Mouse (Mus musculus) kidney, embryonic 14.5 days (tissue): ENCODE data around the gene Kif5a. TPM values are rescaled to one million over a fixed set of nuclear protein-coding genes. Genes with fewer than 3 reads are reported as not detected.
A peak's percentile ranks its signal among the peaks of the same experiment; 100 is the strongest.

Experiments used
- ATAC-seq: fragments of 200-750 bp; cut with Nextera tagmentation; 2 replicates; pipeline ENCODE4 v1.8.0; 2017; ENCODE audit warnings: moderate number of reproducible peaks, mild to moderate bottlenecking, moderate TSS enrichment, moderate library complexity; ENCODE audit not compliant: low FRiP score, low TSS enrichment
- H3K27ac ChIP-seq: fragments of 300-500 bp; sonication (generic); 2 replicates; pipeline ENCODE4 v1.5.1; 2014; ENCODE audit warnings: low read depth, mild to moderate bottlenecking, low read length, moderate library complexity, mixed read lengths
- H3K27me3 ChIP-seq: fragments of 300-500 bp; sonication (generic); 2 replicates; pipeline ENCODE4 v1.6.1; 2014; ENCODE audit warnings: mild to moderate bottlenecking, low read length; ENCODE audit not compliant: control insufficient read depth, insufficient read depth
- H3K36me3 ChIP-seq: fragments of 300-500 bp; sonication (generic); 2 replicates; pipeline ENCODE4 v1.6.1; 2014; ENCODE audit warnings: low read length, mixed read lengths; ENCODE audit not compliant: control insufficient read depth, insufficient read depth
- H3K4me1 ChIP-seq: fragments of 300-500 bp; sonication (generic); 2 replicates; pipeline ENCODE4 v1.6.1; 2014; ENCODE audit warnings: low read length, mixed read lengths; ENCODE audit not compliant: control insufficient read depth, insufficient read depth
- H3K4me2 ChIP-seq: fragments of 300-500 bp; sonication (generic); replicated peaks from 2 replicates; pipeline ENCODE4 v1.6.1; 2014; ENCODE audit warnings: low read depth, mild to moderate bottlenecking, low read length
- H3K4me3 ChIP-seq: fragments of 300-500 bp; sonication (generic); 2 replicates; pipeline ENCODE4 v1.5.1; 2014; ENCODE audit warnings: mild to moderate bottlenecking, low read length
- H3K9ac ChIP-seq: fragments of 300-500 bp; sonication (generic); 2 replicates; pipeline ENCODE4 v1.6.1; 2014; ENCODE audit warnings: low read depth, mild to moderate bottlenecking, low read length, moderate library complexity
- H3K9me3 ChIP-seq: fragments of 300-500 bp; sonication (generic); 2 replicates; pipeline ENCODE4 v1.6.1; 2016; ENCODE audit warnings: low read length; ENCODE audit not compliant: control insufficient read depth
- WGBS: fragments of 180-500 bp; shearing (Covaris S2); extraction: QIAGEN DNeasy Blood & Tissue Kit; methylation state at CpG from one replicate; pipeline ENCODE4 v1.1.7; 2014; 5-methylcytosine and 5-hydroxymethylcytosine counted together
- polyA plus RNA-seq: library from polyadenylated mRNA; unstranded; fragments of >200 nt; fragmentation: Nextera tagmentation; extraction: Ambion mirVana; gene quantifications from 2 replicates; pipeline ENCODE4 v1.2.1, GENCODE M21; 2014

Kif5a gene
- polyA plus RNA-seq, 1 experiment from 2014 or later, result 0.37 TPM

- Histone ChIP-seq H3K9me3 (no peaks in the 10 kb centered on the region), H3K4me1 (peaks cover 38% of the 10 kb centered on the region), H3K27me3 (no peaks in the 10 kb centered on the region), H3K9ac (peak overlapping the region; percentile 65), H3K4me2 (peak overlapping the region; percentile 90), H3K4me3 (peak overlapping the region; percentile 62), H3K36me3 (peaks cover 43% of the 10 kb centered on the region), H3K27ac (peak overlapping the region; percentile 98)
- peak; percentile 91 for ATAC-seq
- WGBS, result 0% methylated on average over 36 of the region's 47 CpGs
Observed at GRCm38 (mm10) chr10:127290307-127290929, 27.3 kb upstream of the Kif5a start.

- peak overlapping the region; percentile 62 for H3K4me3 ChIP-seq
- H3K4me2 ChIP-seq, result peak overlapping the region; percentile 90
- H3K4me1 ChIP-seq, result peaks cover 39% of the 10 kb centered on the region
- no peak for ATAC-seq
- H3K27me3 ChIP-seq, result no peaks in the 10 kb centered on the region
- peaks cover 43% of the 10 kb centered on the region for H3K36me3 ChIP-seq
- H3K9ac ChIP-seq, result peak overlapping the region; percentile 38; the same call in 1 of the 2 replicates
- H3K27ac ChIP-seq, result peak overlapping the region; percentile 98
- 2% methylated on average over 15 of the region's 15 CpGs for WGBS
- H3K9me3 ChIP-seq, result no peaks in the 10 kb centered on the region
Observed at GRCm38 (mm10) chr10:127289573-127290191, 26.5 kb upstream of the Kif5a start.

GRCm38 (mm10) chr10:127288800-127289572 is 25.8 kb upstream of the Kif5a start, which contains the start of gene Mbd6:
Gene Mbd6, minus strand, starts transcription at chr10:127289018.
- peaks cover 39% of the 10 kb centered on the region for H3K4me1 ChIP-seq
- peak; percentile 18 for ATAC-seq
- peaks cover 43% of the 10 kb centered on the region for H3K36me3 ChIP-seq
- H3K27me3 ChIP-seq, result no peaks in the 10 kb centered on the region
- peak within 1 kb of the TSS; percentile 90 for H3K4me2 ChIP-seq
- H3K9me3 ChIP-seq, result no peaks in the 10 kb centered on the region
- H3K4me3 ChIP-seq, result peak within 1 kb of the TSS; percentile 62
- H3K9ac ChIP-seq, result peak within 1 kb of the TSS; percentile 83
- peak within 1 kb of the TSS; percentile 98 for H3K27ac ChIP-seq
- under 1% methylated on average over 23 of the region's 65 CpGs for WGBS

- peak overlapping the region; percentile 90 for H3K4me2 ChIP-seq
- peak; percentile 28 for ATAC-seq
- peak overlapping the region; percentile 83 for H3K9ac ChIP-seq
- peaks cover 43% of the 10 kb centered on the region for H3K36me3 ChIP-seq
- peaks cover 39% of the 10 kb centered on the region for H3K4me1 ChIP-seq
- H3K27ac ChIP-seq, result peak overlapping the region; percentile 98
- under 1% methylated on average over 22 of the region's 28 CpGs for whole genome bisulfite sequencing
- H3K27me3 ChIP-seq, result no peaks in the 10 kb centered on the region
- H3K9me3 ChIP-seq, result no peaks in the 10 kb centered on the region
- H3K4me3 ChIP-seq, result peak overlapping the region; percentile 62
Observed at GRCm38 (mm10) chr10:127288328-127288799, 25.2 kb upstream of the Kif5a start.

- peak overlapping the region; percentile 62 for H3K4me3 ChIP-seq
- peak overlapping the region; percentile 98 for H3K27ac ChIP-seq
- H3K9ac ChIP-seq, result peak overlapping the region; percentile 83
- H3K4me1 ChIP-seq, result peaks cover 39% of the 10 kb centered on the region
- WGBS, result 0% methylated on average over 3 of the region's 3 CpGs
- H3K9me3 ChIP-seq, result no peaks in the 10 kb centered on the region
- H3K36me3 ChIP-seq, result peaks cover 45% of the 10 kb centered on the region
- peak overlapping the region; percentile 90 for H3K4me2 ChIP-seq
- no peak for ATAC-seq
- H3K27me3 ChIP-seq, result no peaks in the 10 kb centered on the region
Observed at GRCm38 (mm10) chr10:127287936-127288293, 24.8 kb upstream of the Kif5a start.

- Histone ChIP-seq H3K36me3 (peaks cover 50% of the 10 kb centered on the region), H3K27ac (peak overlapping the region; percentile 98; the same call in 1 of the 2 replicates), H3K4me2 (peak overlapping the region; percentile 90), H3K27me3 (no peaks in the 10 kb centered on the region), H3K4me3 (peak overlapping the region; percentile 62), H3K4me1 (peaks cover 39% of the 10 kb centered on the region), H3K9me3 (no peaks in the 10 kb centered on the region), H3K9ac (peak overlapping the region; percentile 83)
- WGBS, result 71% methylated on average over 15 of the region's 15 CpGs
- ATAC-seq, result no peak
Observed at GRCm38 (mm10) chr10:127287271-127287935, 24.3 kb upstream of the Kif5a start.

- Histone ChIP-seq H3K27ac (no peak overlapping the region), H3K4me3 (no peak overlapping the region)
- ATAC-seq, result no peak
Observed at GRCm38 (mm10) chr10:127286730-127287129, 23.6 kb upstream of the Kif5a start.

GRCm38 (mm10) chr10:127286194-127286593 is 23.0 kb upstream of the Kif5a start:
- H3K4me3 ChIP-seq, result no peak overlapping the region
- H3K27me3 ChIP-seq, result no peaks in the 10 kb centered on the region
- H3K4me2 ChIP-seq, result no peak overlapping the region
- H3K9ac ChIP-seq, result no peak overlapping the region
- 70% methylated on average over 7 of the region's 7 CpGs for WGBS
- no peak for ATAC-seq
- H3K36me3 ChIP-seq, result peaks cover 63% of the 10 kb centered on the region
- H3K4me1 ChIP-seq, result peaks cover 28% of the 10 kb centered on the region
- H3K27ac ChIP-seq, result no peak overlapping the region
- no peaks in the 10 kb centered on the region for H3K9me3 ChIP-seq

More at GRCm38 (mm10) chr10:127286730-127287129, 23.6 kb upstream of the Kif5a start:
- Histone ChIP-seq H3K36me3 (peaks cover 57% of the 10 kb centered on the region), H3K27me3 (no peaks in the 10 kb centered on the region), H3K4me1 (peaks cover 32% of the 10 kb centered on the region), H3K9me3 (no peaks in the 10 kb centered on the region), H3K4me2 (peak overlapping the region; percentile 90; the same call in 1 of the 2 replicates), H3K9ac (peak overlapping the region; percentile 83; the same call in 1 of the 2 replicates)
- 60% methylated on average over 7 of the region's 7 CpGs for WGBS
